11 mouse cellular contexts compared by ENCODE assay signal in the genomic region with DNA sequence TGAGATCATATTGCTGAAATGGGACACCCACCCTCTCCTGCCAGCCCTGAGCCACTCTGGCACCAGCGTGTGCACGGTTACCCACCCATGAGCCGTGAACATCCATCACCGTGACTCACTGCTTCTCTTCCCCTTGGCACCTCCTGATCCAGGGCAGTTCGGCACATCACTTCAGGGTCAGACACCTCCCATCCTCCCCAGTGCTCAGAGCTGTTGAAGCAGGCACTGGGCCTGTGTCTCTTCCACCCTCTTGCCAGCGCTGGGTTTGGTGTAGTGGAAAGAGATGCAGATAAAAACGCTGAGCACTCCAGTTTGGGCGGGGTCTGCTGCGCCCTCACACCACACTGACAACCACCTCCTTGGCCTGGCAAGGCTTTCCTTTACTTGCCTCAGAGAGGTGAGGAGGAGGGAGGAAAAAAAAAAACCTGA.
DNase-seq lines count a peak whose midpoint lies in the region; ATAC-seq lines count a peak whose summit lies in the region.
"Had no signal": no experiment of that assay in that cellular context is flagged by ENCODE, and none has a peak within 500 bp of the region (broad histone marks: within the 10 kb centered on the region; RNA-seq: fewer than 3 reads in every experiment).

No protein-coding gene starts in this region.

- H3K27me3 ChIP-seq in kidney, embryonic 16.5 days (ENCODE audit: insufficient read depth, low read length), result no peaks in the 10 kb centered on the region
- no peaks in the 10 kb centered on the region for H3K27me3 ChIP-seq in limb, embryonic 15.5 days
- H3K27me3 ChIP-seq: forebrain, embryonic 15.5 days had no signal

- H3K27ac ChIP-seq in kidney, embryonic 16.5 days (ENCODE audit: low read length), result no peak overlapping the region
- H3K27ac ChIP-seq in limb, embryonic 15.5 days, result peak overlapping the region; percentile 43
- H3K27ac ChIP-seq: forebrain, embryonic 15.5 days had no signal

- no peak overlapping the region for H3K9ac ChIP-seq in kidney, embryonic 16.5 days (replicated peaks; ENCODE audit: low read length)
- 0 out of 2 replicates have a peak overlapping the region, but pooled peaks have one; percentile 10 for H3K9ac ChIP-seq in limb, embryonic 15.5 days
- H3K9ac ChIP-seq: forebrain, embryonic 15.5 days; lung, embryonic 14.5 days had no signal

- peak; percentile 56; the same call in 1 of the 2 replicates for ATAC-seq in kidney, embryonic 16.5 days (ENCODE audit: low FRiP score, low TSS enrichment)
- ATAC-seq in limb, embryonic 15.5 days (ENCODE audit: insufficient number of reproducible peaks, low FRiP score, low TSS enrichment, low read depth), result no peak
- ATAC-seq: forebrain, embryonic 15.5 days; intestine, embryonic 16.5 days had no signal

- no peak overlapping the region for H3K4me3 ChIP-seq in kidney, embryonic 16.5 days (ENCODE audit: low read length)
- no peak overlapping the region for H3K4me3 ChIP-seq in limb, embryonic 15.5 days
- H3K4me3 ChIP-seq: forebrain, embryonic 15.5 days had no signal

- H3K4me1 ChIP-seq in kidney, embryonic 16.5 days (ENCODE audit: insufficient read depth, low read length), result peaks cover 28% of the 10 kb centered on the region
- peaks cover 53% of the 10 kb centered on the region for H3K4me1 ChIP-seq in limb, embryonic 15.5 days

- no peak overlapping the region for H3K4me2 ChIP-seq in kidney, embryonic 16.5 days (replicated peaks; ENCODE audit: low read depth, low read length)
- H3K4me2 ChIP-seq in limb, embryonic 15.5 days, result no peak overlapping the region
- H3K4me2 ChIP-seq: forebrain, embryonic 15.5 days; lung, embryonic 14.5 days had no signal

- WGBS in kidney, embryonic 16.5 days, result 40% methylated on average over 9 of the region's 9 CpGs
- WGBS in limb, embryonic 15.5 days, result 73% methylated on average over 9 of the region's 9 CpGs

- DNase-seq in cerebellum, postnatal 10 days, result peak; percentile 63
- DNase-seq in cerebellum, postnatal 25 days, result no peak
- no peak for DNase-seq in kidney, adult 8-10 months
- DNase-seq in adrenal gland, postnatal 14 days, result peak; percentile 88
- no peak for DNase-seq in thymus, adult 18-20 months
- DNase-seq in urinary bladder, postnatal 14 days (ENCODE audit: low spot score), result no peak
- DNase-seq: lung, embryonic 14.5 days had no signal

- H3K36me3 ChIP-seq in kidney, embryonic 16.5 days (ENCODE audit: insufficient read depth, low read length), result no peaks in the 10 kb centered on the region
- no peaks in the 10 kb centered on the region for H3K36me3 ChIP-seq in limb, embryonic 15.5 days
- H3K36me3 ChIP-seq: forebrain, embryonic 15.5 days had no signal

- H3K9me3 ChIP-seq in kidney, embryonic 16.5 days (ENCODE audit: low read length), result no peaks in the 10 kb centered on the region
- H3K9me3 ChIP-seq in limb, embryonic 15.5 days, result no peaks in the 10 kb centered on the region
- H3K9me3 ChIP-seq: forebrain, embryonic 15.5 days had no signal

Comparison
In these comparisons a context has a peak if more than half of its experiments do, and no peak if none do; other contexts are left out.
1. DNase-seq: peak in cerebellum, postnatal 10 days (2 of 2) and adrenal gland, postnatal 14 days (single experiment); none in cerebellum, postnatal 25 days (0 of 2), kidney, adult 8-10 months (0 of 2), thymus, adult 18-20 months (0 of 2) and urinary bladder, postnatal 14 days (single experiment).